19 mouse cellular contexts compared by ENCODE assay signal in genomic region chr2:165913073-165913472, GRCm38 (mm10). TPM values are rescaled to one million over a fixed set of nuclear protein-coding genes. Genes with fewer than 3 reads are reported as not detected.
DNase-seq lines count a peak whose midpoint lies in the region; ATAC-seq and TF ChIP-seq lines count a peak whose summit lies in the region.
"Had no signal": no experiment of that assay in that cellular context is flagged by ENCODE, and none has a peak within 500 bp of the region (broad histone marks: within the 10 kb centered on the region; RNA-seq: fewer than 3 reads in every experiment).

No protein-coding gene starts in this region.

- no peak overlapping the region for H3K27ac ChIP-seq in lung, embryonic 14.5 days (ENCODE audit: low read depth)
- peak overlapping the region; percentile 50; the same call in 1 of the 2 replicates for H3K27ac ChIP-seq in limb, embryonic 10.5 days
- H3K27ac ChIP-seq: forebrain, embryonic 15.5 days; hindbrain, embryonic 14.5 days had no signal

- H3K4me1 ChIP-seq in lung, embryonic 14.5 days (ENCODE audit: insufficient read depth): no peaks in the 10 kb centered on the region
- H3K4me1 ChIP-seq in limb, embryonic 10.5 days: peaks cover 17% of the 10 kb centered on the region
- H3K4me1 ChIP-seq: forebrain, embryonic 15.5 days had no signal

- TF ChIP-seq CTCF in lung, embryonic 14.5 days (IDR thresholded peaks at IDR 0.05; ENCODE audit: low read depth): no peak

- H3K9me3 ChIP-seq in lung, embryonic 14.5 days (ENCODE audit: low read depth, low read length): no peaks in the 10 kb centered on the region
- H3K9me3 ChIP-seq in limb, embryonic 10.5 days (replicated peaks): no peaks in the 10 kb centered on the region
- H3K9me3 ChIP-seq: embryonic facial prominence, embryonic 13.5 days; forebrain, embryonic 15.5 days had no signal

- 0 out of 2 replicates have a peak, but pooled peaks have one; percentile 26 for ATAC-seq in lung, embryonic 14.5 days (ENCODE audit: insufficient read depth)

- WGBS in lung, embryonic 14.5 days: 46% methylated on average over 7 of the region's 7 CpGs
- 64% methylated on average over 7 of the region's 7 CpGs for WGBS in limb, embryonic 10.5 days

- H3K4me2 ChIP-seq in lung, embryonic 14.5 days: no peak overlapping the region
- H3K4me2 ChIP-seq: embryonic facial prominence, embryonic 13.5 days; forebrain, embryonic 15.5 days; heart, embryonic 12.5 days; hindbrain, embryonic 14.5 days had no signal

- H3K36me3 ChIP-seq in lung, embryonic 14.5 days (ENCODE audit: insufficient read depth): no peaks in the 10 kb centered on the region
- H3K36me3 ChIP-seq in limb, embryonic 10.5 days: no peaks in the 10 kb centered on the region
- H3K36me3 ChIP-seq: embryonic facial prominence, embryonic 13.5 days; forebrain, embryonic 15.5 days; heart, embryonic 12.5 days had no signal

- no peaks in the 10 kb centered on the region for H3K27me3 ChIP-seq in lung, embryonic 14.5 days (ENCODE audit: insufficient read depth, low read length)
- no peaks in the 10 kb centered on the region for H3K27me3 ChIP-seq in limb, embryonic 10.5 days (ENCODE audit: low read depth, poor library complexity, severe bottlenecking)
- H3K27me3 ChIP-seq: CH12.LX; embryonic facial prominence, embryonic 13.5 days; forebrain, embryonic 15.5 days; heart, embryonic 12.5 days had no signal

- no peak overlapping the region for H3K9ac ChIP-seq in lung, embryonic 14.5 days
- H3K9ac ChIP-seq: embryonic facial prominence, embryonic 13.5 days; forebrain, embryonic 15.5 days; heart, embryonic 12.5 days; hindbrain, embryonic 14.5 days had no signal

- H3K4me3 ChIP-seq in lung, embryonic 14.5 days (ENCODE audit: low read depth, low read length): no peak overlapping the region
- H3K4me3 ChIP-seq in limb, embryonic 10.5 days: no peak overlapping the region
- H3K4me3 ChIP-seq: embryonic facial prominence, embryonic 13.5 days; forebrain, embryonic 15.5 days; heart, embryonic 12.5 days had no signal

- peak; percentile 39 for DNase-seq in kidney, adult 11 months
- DNase-seq in kidney, adult 9 months: no peak
- DNase-seq in lung, embryonic 14.5 days: peak; percentile 41
- DNase-seq in lung, postnatal 25 days (ENCODE audit: low spot score): no peak
- no peak for DNase-seq in limb, embryonic 10.5 days (ENCODE audit: low spot score)
- peak; percentile 55 for DNase-seq in yolk sac, embryonic 10.5 days (ENCODE audit: low spot score)
- no peak for DNase-seq in cerebellum, adult 8-10 months
- DNase-seq: adrenal gland, adult 2 months; cerebellum, adult 2 months; gastrocnemius, postnatal 36 days; heart, postnatal 36 days; lung, postnatal 10 days; right cerebral cortex, postnatal 25 days; thymus, adult 2 months had no signal

RNA-seq across cellular contexts. Expression of gene Zmynd8, which starts 14.3 kb away (rescaled TPM):
- polyA plus RNA-seq in lung, embryonic 14.5 days (2014; fragmentation: Nextera tagmentation; extraction: Ambion mirVana): 40.5 and 46.0 TPM in 2 replicates
- 59.3 and 59.5 TPM in 2 replicates for polyA plus RNA-seq in limb, embryonic 10.5 days (2016; fragmentation: Nextera tagmentation; extraction: Ambion mirVana)

Comparison
In these comparisons a context has a peak if more than half of its experiments do, and no peak if none do; other contexts are left out.
1. DNase-seq: peak in kidney, adult 11 months (single experiment), lung, embryonic 14.5 days (single experiment) and yolk sac, embryonic 10.5 days (single experiment); none in kidney, adult 9 months (single experiment), lung, postnatal 25 days (single experiment), limb, embryonic 10.5 days (single experiment) and cerebellum, adult 8-10 months (single experiment).